Comparison of ENCODE assay signal across 8 mouse cellular contexts in genomic region chr3:100685087-100685762, GRCm38 (mm10). TPM values are rescaled to one million over a fixed set of nuclear protein-coding genes. Genes with fewer than 3 reads are reported as not detected.
A peak's percentile ranks its signal among the peaks of the same experiment; 100 is the strongest.
DNase-seq lines count a peak whose midpoint lies in the region; ATAC-seq lines count a peak whose summit lies in the region.

Gene Man1a2 (minus strand): TSS chr3:100685503.

- intact Hi-C loops in left cerebral cortex, postnatal 25 days (cut with DNase I): loop anchor here (10.0 kb wide), 1 partner anchor 500 kb away; no protein-coding TSS in a partner anchor

- DNase-seq in adipocyte (ENCODE audit: low spot score): peak; percentile 79
- peak; percentile 65 to 72 for DNase-seq in gastrocnemius, adult 8-10 months (ENCODE audit: low spot score in 2 of 2)
- peak; percentile 91 for DNase-seq in induced T-regulatory cell, adult 2 months (ENCODE audit: low read depth)
- DNase-seq in left cerebral cortex, postnatal 25 days (ENCODE audit: low spot score in 2 of 2): peak; percentile 82 to 87
- DNase-seq in mesoderm, embryonic 11.5 days (ENCODE audit: low read depth, low spot score): peak; percentile 81
- DNase-seq in right cerebral cortex, postnatal 25 days: peak; percentile 86
- DNase-seq in urinary bladder, postnatal 4 days (ENCODE audit: low spot score in 2 of 2): peak; percentile 79 to 85

- ATAC-seq in common myeloid progenitor, adult 5-6 weeks (replicated peaks; ENCODE audit: low read depth, poor library complexity, severe bottlenecking): peak; percentile 79

RNA-seq across cellular contexts. Expression of gene Man1a2, which starts in this region (rescaled TPM):
- total RNA-seq in common myeloid progenitor, adult 5-6 weeks (2017): 72.5 and 107 TPM in 2 replicates
- total RNA-seq in gastrocnemius, adult 8-10 months (2022): 10 to 100 TPM; 27.3 to 30.0 (median 29.3) TPM
- total RNA-seq in left cerebral cortex, postnatal 25 days (2021): 100 to 1,000 TPM; 170 to 172 TPM

Comparison
In these comparisons a context has a peak if more than half of its experiments do, and no peak if none do; other contexts are left out.
1. Peak in every context shown above with its lines: DNase-seq and ATAC-seq.